Mouse (Mus musculus) left cerebral cortex, postnatal 4 days (tissue): ENCODE results near the gene Ankrd6. TPM values are rescaled to one million over a fixed set of nuclear protein-coding genes. Genes with fewer than 3 reads are reported as not detected.
A peak's percentile ranks its signal among the peaks of the same experiment; 100 is the strongest.

Experiments
- DNase-seq: peaks from one replicate; pipeline ENCODE4 v3.0.0-alpha.2; 2022
- intact Hi-C: fragments of 180-260 bp; cut with DNase I; formaldehyde crosslinking; loops from one replicate; pipeline ENCODE4 v1.15.1; 2025
- total RNA-seq, 2 experiments: library from RNA; stranded (reverse); gene quantifications; 2 replicates each; pipeline ENCODE4 v1.2.3; 2021

Ankrd6 gene
- total RNA-seq, 2 experiments from 2014 or later, result 29.7 to 32.8 TPM

- intact Hi-C loops, result no loop called here
- DNase-seq, result no peak
Observed at GRCm38 (mm10) chr4:32862751-32863446, 87.7 kb downstream of the Ankrd6 start.

GRCm38 (mm10) chr4:32862011-32862750 lies 88.5 kb downstream of the Ankrd6 start:
- intact Hi-C loops, result no loop called here
- DNase-seq, result no peak

GRCm38 (mm10) chr4:32860184-32860965 lies 90.3 kb downstream of the Ankrd6 start:
- intact Hi-C loops, result no loop called here
- no peak for DNase-seq

- DNase-seq, result no peak
- intact Hi-C loops, result no loop called here
Observed at GRCm38 (mm10) chr4:32855580-32855979, 95.1 kb downstream of the Ankrd6 start.

- intact Hi-C loops, result no loop called here
Observed at GRCm38 (mm10) chr4:32854956-32855355, 95.7 kb downstream of the Ankrd6 start.

GRCm38 (mm10) chr4:32853609-32854188 lies 96.9 kb downstream of the Ankrd6 start:
- intact Hi-C loops, result no loop called here
- peak; percentile 75 for DNase-seq

More at GRCm38 (mm10) chr4:32854956-32855355, 95.7 kb downstream of the Ankrd6 start:
- no peak for DNase-seq

- intact Hi-C loops, result no loop called here
- DNase-seq, result no peak
Observed at GRCm38 (mm10) chr4:32852819-32853218, 97.8 kb downstream of the Ankrd6 start.

GRCm38 (mm10) chr4:32852294-32852693 lies 98.3 kb downstream of the Ankrd6 start:
- intact Hi-C loops, result no loop called here
- no peak for DNase-seq

- intact Hi-C loops, result no loop called here
- DNase-seq, result no peak
Observed at GRCm38 (mm10) chr4:32838401-32838800, 112.2 kb downstream of the Ankrd6 start.

- peak; percentile 63 for DNase-seq
- intact Hi-C loops, result no loop called here
Observed at GRCm38 (mm10) chr4:32836071-32836470, 114.6 kb downstream of the Ankrd6 start.

GRCm38 (mm10) chr4:32834541-32834940 lies 116.1 kb downstream of the Ankrd6 start:
- no peak for DNase-seq
- intact Hi-C loops, result no loop called here

- no peak for DNase-seq
- intact Hi-C loops, result no loop called here
Observed at GRCm38 (mm10) chr4:32833494-32834282, 117.0 kb downstream of the Ankrd6 start.

- intact Hi-C loops, result no loop called here
- DNase-seq, result no peak
Observed at GRCm38 (mm10) chr4:32829316-32829715, 121.3 kb downstream of the Ankrd6 start.

GRCm38 (mm10) chr4:32828385-32829077 lies 122.1 kb downstream of the Ankrd6 start:
- intact Hi-C loops, result no loop called here
- DNase-seq, result no peak

- peak; percentile 95 for DNase-seq
- intact Hi-C loops, result no loop called here
Observed at GRCm38 (mm10) chr4:32826925-32827324, 123.7 kb downstream of the Ankrd6 start.

- intact Hi-C loops, result no loop called here
- no peak for DNase-seq
Observed at GRCm38 (mm10) chr4:32824254-32824653, 126.4 kb downstream of the Ankrd6 start.

- no peak for DNase-seq
- intact Hi-C loops, result no loop called here
Observed at GRCm38 (mm10) chr4:32820676-32821075, 130.0 kb downstream of the Ankrd6 start.

- DNase-seq, result no peak
- intact Hi-C loops, result no loop called here
Observed at GRCm38 (mm10) chr4:32817478-32817877, 133.2 kb downstream of the Ankrd6 start.

- DNase-seq, result no peak
- intact Hi-C loops, result loop anchor here (10.0 kb wide), 1 partner anchor 154 kb away; the partner anchor contains the start of gene Ankrd6
Observed at GRCm38 (mm10) chr4:32800577-32801170, 150.0 kb downstream of the Ankrd6 start.
